Mouse (Mus musculus) mesoderm, embryonic 11.5 days (tissue): ENCODE data around the gene Vps11.
"Not testable (repeated sequence)": the region's sequence is repeated elsewhere in the genome, so short reads cannot be mapped to it uniquely, and the experiment has no call there.

ENCODE experiments used
- DNase-seq: peaks from one replicate; pipeline ENCODE4 v3.0.0-alpha.2; 2012; ENCODE audit warnings: low read depth, low spot score

The Vps11 gene

DNA sequence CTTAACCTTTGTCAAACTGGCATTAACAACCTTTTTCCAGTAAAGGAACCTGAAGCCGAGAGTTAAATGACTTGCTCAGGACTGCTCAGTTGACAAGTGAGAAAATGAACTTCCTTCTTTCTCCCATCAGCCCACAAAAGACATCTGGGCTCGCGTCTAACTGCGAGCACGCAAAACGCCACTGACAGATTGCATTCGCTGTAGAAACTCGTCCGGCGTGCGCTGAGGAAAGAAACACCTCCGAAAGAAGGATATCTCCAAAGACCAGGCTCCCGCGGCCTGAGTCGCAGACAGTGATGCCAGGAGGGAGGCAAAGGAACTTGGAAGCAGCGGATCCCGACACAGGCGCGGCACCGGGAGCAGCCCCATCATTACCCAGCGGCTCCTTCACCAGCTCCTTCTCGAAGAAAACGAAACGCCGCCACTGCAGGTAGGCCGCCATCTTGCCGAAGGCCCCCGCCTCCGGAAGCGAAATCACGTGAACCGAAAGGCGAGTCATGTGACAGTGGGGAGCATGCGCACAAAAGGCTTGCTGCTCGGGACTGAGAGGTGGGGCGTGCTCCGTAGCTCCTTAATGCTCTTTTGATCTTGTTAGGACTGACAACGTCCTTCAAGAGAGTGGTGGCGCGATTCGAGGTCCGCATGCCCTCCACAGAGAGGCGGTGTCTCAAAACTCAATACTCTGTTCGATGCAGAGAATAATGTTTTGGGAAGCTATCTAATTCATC is at the start of gene Vps11:
Gene Vps11 (minus strand): TSS at position 481 of the 728 bp plus-strand sequence.
- peak; percentile 99 for DNase-seq

- DNase-seq = no peak
Observed at GRCm38 (mm10) chr9:44410647-44411336, 49.3 kb upstream of the Vps11 start.

DNA sequence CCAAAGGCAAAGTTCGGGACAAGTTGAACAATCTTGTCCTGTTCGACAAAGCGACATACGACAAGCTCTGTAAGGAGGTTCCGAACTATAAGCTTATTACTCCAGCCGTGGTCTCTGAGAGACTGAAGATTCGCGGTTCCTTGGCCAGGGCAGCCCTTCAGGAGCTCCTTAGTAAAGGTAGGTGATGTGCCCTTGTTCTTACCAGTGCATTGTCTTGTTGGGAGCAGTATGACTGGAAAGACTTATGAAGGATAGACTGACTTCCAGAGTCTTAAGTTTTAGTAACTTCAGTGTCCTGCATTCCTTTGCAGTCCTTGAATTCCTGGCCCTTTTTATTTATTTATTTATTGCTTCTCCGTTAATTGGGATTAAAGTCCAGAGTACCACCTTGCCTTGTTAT is 47.2 kb upstream of the Vps11 start:
- DNase-seq = not testable (repeated sequence)

GRCm38 (mm10) chr9:44407752-44408097 is 46.3 kb upstream of the Vps11 start:
- DNase-seq = no peak

- DNase-seq = peak; percentile 95
Observed at GRCm38 (mm10) chr9:44406906-44407751, 45.7 kb upstream of the Vps11 start, which contains the start of the genes Rps25 and Trappc4. TSS of gene Rps25 (plus strand) at chr9:44407139. TSS of gene Trappc4 (minus strand) at chr9:44407600.

- DNase-seq = no peak
Observed at GRCm38 (mm10) chr9:44405011-44405410, 43.5 kb upstream of the Vps11 start.

GRCm38 (mm10) chr9:44401081-44401480 is 39.6 kb upstream of the Vps11 start:
- DNase-seq = no peak

GRCm38 (mm10) chr9:44399795-44400114 is 38.3 kb upstream of the Vps11 start:
- no peak for DNase-seq

- no peak for DNase-seq
Observed at GRCm38 (mm10) chr9:44399114-44399794, 37.8 kb upstream of the Vps11 start.

DNA sequence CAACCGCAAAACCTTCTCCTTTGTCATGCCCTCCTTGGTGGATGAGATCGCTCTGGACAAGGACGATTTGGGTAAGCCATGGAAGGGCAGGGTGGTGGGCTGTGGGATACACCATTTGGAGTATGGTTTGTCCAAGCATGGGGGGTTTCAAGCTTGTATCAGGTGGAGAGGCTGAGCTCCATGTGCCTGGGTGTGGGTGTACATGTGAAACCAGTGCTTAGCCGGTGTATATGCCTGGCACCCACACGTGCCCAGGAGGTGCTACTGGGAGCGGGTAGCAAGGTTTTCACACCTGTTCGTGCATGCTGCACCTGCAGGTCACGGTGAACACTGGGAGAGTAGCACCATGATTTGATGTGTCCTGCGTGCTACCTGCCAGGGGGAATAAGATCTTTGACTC is 37.1 kb upstream of the Vps11 start:
- DNase-seq = no peak

DNA sequence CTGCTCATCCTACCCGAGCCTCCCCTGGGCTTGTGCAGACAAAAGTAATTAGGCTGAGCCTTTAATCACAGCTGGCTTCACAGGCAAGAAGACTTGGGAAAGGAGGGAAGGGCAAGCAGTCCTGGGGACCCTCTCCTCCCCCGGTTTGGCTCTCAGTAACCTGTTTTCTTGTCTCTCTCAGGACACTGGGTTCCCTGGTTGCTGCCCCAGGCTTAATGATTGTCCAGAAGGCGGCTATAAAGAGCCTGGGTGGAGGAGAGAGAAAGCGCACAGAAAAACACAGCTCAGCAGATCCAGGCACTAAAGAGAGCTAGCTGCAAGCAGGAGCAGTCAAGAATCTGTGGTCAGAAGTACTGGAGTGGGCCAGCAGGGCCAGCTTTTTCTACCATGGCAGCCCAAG is 36.6 kb upstream of the Vps11 start:
- DNase-seq = no peak

DNA sequence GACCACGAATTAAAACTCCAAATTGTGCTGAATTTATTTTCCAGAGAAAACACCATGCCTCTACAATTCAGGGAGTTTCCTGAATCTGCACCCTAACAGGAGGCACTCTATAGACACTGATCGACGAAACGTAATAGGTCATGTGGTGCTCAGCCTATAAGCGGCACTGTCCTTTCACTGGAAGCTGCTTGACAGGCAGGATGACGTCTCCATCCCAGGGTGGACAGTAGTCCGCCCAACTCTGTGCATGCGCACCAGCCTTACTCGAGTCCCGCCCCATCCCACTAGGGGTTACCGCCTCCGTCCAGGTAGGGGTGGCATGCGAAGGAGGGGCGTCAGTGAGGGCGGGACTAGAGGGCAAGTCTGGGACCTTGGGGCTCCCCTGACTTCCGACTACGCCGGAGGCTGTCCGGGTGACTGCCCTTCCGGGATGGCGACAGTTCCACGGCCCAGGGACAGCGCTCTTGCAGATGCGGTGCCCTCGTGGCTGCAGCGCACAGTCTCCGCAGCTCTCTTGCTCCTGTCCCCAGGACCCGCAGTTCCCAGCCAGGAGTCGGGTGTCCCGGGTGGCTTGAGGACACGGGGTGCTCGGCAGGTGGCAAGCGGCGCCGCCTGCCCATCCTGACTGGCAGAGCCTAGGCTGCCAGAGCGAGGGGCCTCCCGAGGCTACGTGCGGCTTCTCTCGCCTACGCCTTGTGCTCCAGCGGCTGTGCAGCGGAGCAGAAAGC is 35.4 kb upstream of the Vps11 start, which contains the start of gene Slc37a4:
Gene Slc37a4 (plus strand): TSS at position 169 of the 728 bp plus-strand sequence.
- DNase-seq = peak; percentile 93

DNA sequence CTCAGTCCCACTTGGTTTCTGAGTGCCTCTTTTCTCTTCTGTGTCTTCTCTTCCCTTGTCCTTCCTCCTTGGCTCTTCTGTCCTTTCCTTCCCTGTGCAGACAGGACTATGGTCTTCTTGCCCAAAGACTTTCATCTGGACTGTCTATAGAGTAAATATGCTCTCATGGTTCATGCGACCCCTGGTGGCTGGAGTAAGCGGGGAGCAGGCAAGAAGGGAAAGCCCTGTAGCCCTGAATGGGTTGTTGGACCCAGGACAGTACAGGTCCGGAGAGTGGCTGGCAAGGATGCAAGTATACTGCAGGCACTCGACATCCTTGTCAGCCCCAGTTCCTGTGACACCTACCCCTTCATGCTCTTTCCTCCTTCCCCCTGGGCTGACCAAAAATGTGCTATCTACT is 30.0 kb upstream of the Vps11 start:
- DNase-seq = peak; percentile 66

DNA sequence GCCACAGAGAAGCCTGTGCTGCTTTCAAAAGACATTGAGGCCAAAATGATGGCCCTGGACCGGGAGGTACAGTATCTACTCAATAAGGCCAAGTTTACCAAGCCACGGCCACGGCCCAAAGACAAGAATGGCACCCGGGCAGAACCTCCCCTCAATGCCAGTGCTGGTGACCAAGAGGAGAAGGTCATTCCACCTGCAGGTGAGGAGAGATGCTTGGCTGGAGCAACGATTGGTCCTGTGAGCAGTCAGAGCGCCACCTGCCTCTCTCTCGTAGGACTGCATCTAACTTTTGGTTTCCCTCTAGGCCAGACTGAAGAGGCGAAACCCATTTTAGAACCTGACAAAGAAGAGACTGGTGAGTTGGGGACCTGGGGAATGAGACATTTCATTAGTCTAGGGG is 27.8 kb upstream of the Vps11 start:
- DNase-seq = peak; percentile 41

DNA sequence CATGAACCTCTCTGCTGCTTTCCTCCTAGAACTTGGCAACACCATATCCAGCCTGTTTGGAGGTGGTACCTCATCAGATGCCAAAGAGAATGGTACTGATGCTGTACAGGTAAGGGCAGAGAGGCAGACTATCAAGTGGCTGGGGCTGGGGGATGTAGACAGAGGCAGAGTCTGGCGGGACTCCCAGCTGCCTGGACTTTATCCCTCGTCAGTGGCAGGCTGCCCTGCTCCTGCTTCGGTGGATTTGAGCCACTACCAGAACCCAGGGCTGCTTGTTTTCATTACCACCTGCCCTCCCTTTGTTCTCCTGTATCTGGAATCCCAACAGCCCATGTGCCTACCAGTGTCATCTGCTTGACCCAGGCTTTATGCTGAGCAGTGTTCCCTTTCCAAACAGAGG is 25.8 kb upstream of the Vps11 start:
- no peak for DNase-seq

DNA sequence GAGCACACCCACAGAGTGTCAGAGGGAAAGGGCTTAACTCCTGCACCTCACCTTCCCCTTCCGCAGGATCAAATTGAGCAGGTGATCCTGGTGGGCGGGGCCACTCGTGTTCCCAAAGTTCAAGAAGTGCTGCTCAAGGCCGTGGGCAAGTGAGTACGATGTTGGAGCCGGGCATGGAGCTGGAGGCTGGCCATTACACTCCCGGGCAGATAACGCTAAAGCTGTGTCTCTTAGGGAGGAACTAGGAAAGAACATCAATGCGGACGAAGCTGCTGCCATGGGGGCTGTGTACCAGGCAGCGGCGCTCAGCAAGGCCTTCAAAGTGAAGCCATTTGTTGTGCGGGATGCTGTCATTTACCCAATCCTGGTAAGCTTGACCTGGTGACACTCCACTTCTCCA is 23.1 kb upstream of the Vps11 start:
- DNase-seq = no peak

- peak; percentile 43 for DNase-seq
Observed at GRCm38 (mm10) chr9:44379862-44380261, 18.4 kb upstream of the Vps11 start.

GRCm38 (mm10) chr9:44379054-44379834 is 17.8 kb upstream of the Vps11 start, which contains the start of gene Hyou1:
TSS of gene Hyou1 (plus strand) at chr9:44379490.
- peak; percentile 98 for DNase-seq

DNA sequence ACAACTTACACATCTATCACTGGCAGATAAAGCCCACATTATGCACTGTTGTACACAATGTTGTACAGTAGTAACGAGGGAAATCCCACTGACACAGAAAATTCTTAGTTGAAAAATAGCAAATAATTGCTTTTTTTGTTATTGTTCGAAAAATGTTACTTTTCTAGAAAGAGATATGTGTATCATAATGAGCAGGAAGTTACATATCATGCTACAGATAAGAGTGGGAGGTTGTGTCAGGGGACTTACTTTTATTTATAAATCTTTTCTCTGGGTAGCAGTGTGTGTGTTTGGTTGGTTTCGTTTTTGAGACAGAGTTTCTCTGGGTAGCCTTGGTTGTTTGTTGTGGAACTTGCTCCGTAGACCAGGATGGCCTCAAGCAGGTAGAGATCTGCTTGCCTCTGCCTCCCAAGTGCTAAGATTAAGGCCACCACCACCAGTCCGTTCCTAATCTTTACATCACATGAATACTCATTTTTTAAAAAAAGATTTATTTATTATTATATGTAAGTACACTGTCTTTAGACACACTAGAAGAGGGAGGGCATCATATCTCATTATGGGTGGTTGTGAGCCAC is 16.8 kb upstream of the Vps11 start:
- no peak for DNase-seq

GRCm38 (mm10) chr9:44377335-44377734 is 15.9 kb upstream of the Vps11 start:
- DNase-seq = not testable (repeated sequence)
